Mouse (Mus musculus) liver, adult 2 months (tissue): ENCODE results near the gene Ube2c.

Experiments
- CTCF ChIP-seq: fragments of 200-500 bp; IDR thresholded peaks from 2 replicates; pipeline ENCODE4 v1.5.1; 2011; ENCODE audit warnings: low read depth, low read length, control low read depth
- POLR2A ChIP-seq: fragments of 200-500 bp; IDR thresholded peaks from 2 replicates; pipeline ENCODE4 v1.6.1; 2011; ENCODE audit warnings: low read length, control low read depth; ENCODE audit not compliant: insufficient read depth; ENCODE audit errors: extremely low read depth

DNA sequence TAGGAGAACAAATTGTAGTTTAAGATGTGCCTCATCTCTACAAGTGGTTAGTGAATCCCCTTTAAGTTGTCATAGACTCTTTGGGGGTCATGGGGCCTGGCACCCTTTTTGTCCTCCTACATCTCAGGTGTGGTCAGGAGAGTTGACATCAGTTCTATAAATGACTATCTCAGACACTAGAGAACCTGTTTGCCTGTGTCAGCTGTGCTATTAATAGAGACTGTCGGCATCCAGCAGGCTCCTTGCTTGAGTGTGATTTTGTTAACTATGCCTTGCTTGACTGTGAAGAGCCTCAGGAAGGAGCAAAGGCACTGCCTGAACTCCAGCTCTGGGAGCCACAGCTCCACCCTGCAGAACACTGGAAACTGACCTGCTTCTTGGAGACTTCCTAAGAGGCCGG is 14.9 kb upstream of the Ube2c start:
- no peak for TF ChIP-seq CTCF
- TF ChIP-seq POLR2A = no peak
